In the genomic region with DNA sequence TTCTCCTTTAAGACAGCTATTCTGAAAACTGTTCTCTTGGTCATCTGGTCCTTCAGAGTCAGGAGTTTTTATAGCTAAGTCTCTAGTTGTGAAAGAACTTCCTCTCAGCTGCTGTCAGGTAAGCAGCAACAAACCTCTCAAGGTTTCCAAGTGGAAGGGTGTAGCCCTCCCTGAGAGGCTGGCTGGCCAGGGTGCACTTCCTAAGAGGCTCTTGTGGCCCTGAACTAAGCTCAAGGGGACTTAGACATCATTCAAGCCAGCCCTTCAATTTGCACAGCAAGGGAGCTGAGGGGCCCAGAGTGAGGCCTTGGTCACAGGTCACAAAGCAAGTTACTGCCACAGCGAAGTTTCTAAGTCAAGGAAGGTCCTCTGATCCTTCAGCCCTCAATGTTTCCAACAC, we compare ENCODE assay signal across 19 mouse cellular contexts. TPM values are rescaled to one million over a fixed set of nuclear protein-coding genes. Genes with fewer than 3 reads are reported as not detected.
A peak's percentile ranks its signal among the peaks of the same experiment; 100 is the strongest.
DNase-seq lines count a peak whose midpoint lies in the region; ATAC-seq and TF ChIP-seq lines count a peak whose summit lies in the region.
"Had no signal": no experiment of that assay in that cellular context is flagged by ENCODE, and none has a peak within 500 bp of the region (broad histone marks: within the 10 kb centered on the region; RNA-seq: fewer than 3 reads in every experiment).

No protein-coding gene starts in this region.

- peak overlapping the region; percentile 79 for H3K4me2 ChIP-seq in heart, embryonic 13.5 days
- H3K4me2 ChIP-seq in limb, embryonic 13.5 days (replicated peaks) = no peak overlapping the region
- H3K4me2 ChIP-seq: liver, embryonic 12.5 days had no signal

- DNase-seq in heart, adult 8-10 months (ENCODE audit: low spot score) = no peak
- DNase-seq in limb, embryonic 10.5 days (ENCODE audit: low spot score) = no peak
- peak; percentile 65 for DNase-seq in lung, adult 2 months
- DNase-seq in lung, postnatal 4 days = peak; percentile 68 to 88
- DNase-seq in neural tube, embryonic 10.5 days (ENCODE audit: extremely low spot score, low spot score) = no peak
- DNase-seq: adrenal gland, adult 8-10 months; cerebellum, adult 2 months; kidney, postnatal 25 days; thymus, postnatal 36 days had no signal

- TF ChIP-seq CTCF in lung, adult 2 months (IDR thresholded peaks at IDR 0.05; ENCODE audit: insufficient read depth, low read length) = no peak

- no peak overlapping the region for H3K4me3 ChIP-seq in heart, embryonic 13.5 days
- no peak overlapping the region for H3K4me3 ChIP-seq in limb, embryonic 13.5 days
- H3K4me3 ChIP-seq in limb, embryonic 10.5 days = no peak overlapping the region
- H3K4me3 ChIP-seq in lung, adult 2 months (replicated peaks; ENCODE audit: extremely low read depth, low read depth, low read length) = no peak overlapping the region
- H3K4me3 ChIP-seq: embryonic facial prominence, embryonic 13.5 days; liver, embryonic 12.5 days; megakaryocyte, embryonic 14.5 days had no signal

- H3K27ac ChIP-seq in heart, embryonic 13.5 days (replicated peaks) = peak overlapping the region; percentile 78
- H3K27ac ChIP-seq in limb, embryonic 13.5 days = peak overlapping the region; percentile 15; the same call in 1 of the 2 replicates
- H3K27ac ChIP-seq in limb, embryonic 10.5 days = no peak overlapping the region
- H3K27ac ChIP-seq: embryonic facial prominence, embryonic 13.5 days; hindbrain, postnatal 0 days; liver, embryonic 12.5 days; stomach, postnatal 0 days had no signal

- H3K9me3 ChIP-seq in heart, embryonic 13.5 days = no peaks in the 10 kb centered on the region
- H3K9me3 ChIP-seq in limb, embryonic 13.5 days = no peaks in the 10 kb centered on the region
- no peaks in the 10 kb centered on the region for H3K9me3 ChIP-seq in limb, embryonic 10.5 days (replicated peaks)
- H3K9me3 ChIP-seq: embryonic facial prominence, embryonic 13.5 days; liver, embryonic 12.5 days; megakaryocyte, embryonic 14.5 days had no signal

- no peaks in the 10 kb centered on the region for H3K27me3 ChIP-seq in heart, embryonic 13.5 days (replicated peaks)
- no peaks in the 10 kb centered on the region for H3K27me3 ChIP-seq in limb, embryonic 13.5 days
- H3K27me3 ChIP-seq in limb, embryonic 10.5 days (ENCODE audit: low read depth, poor library complexity, severe bottlenecking) = no peaks in the 10 kb centered on the region
- H3K27me3 ChIP-seq: embryonic facial prominence, embryonic 13.5 days; liver, embryonic 12.5 days; megakaryocyte, embryonic 14.5 days had no signal

- H3K36me3 ChIP-seq in heart, embryonic 13.5 days = peaks cover 4% of the 10 kb centered on the region; the same call in 1 of the 2 replicates
- H3K36me3 ChIP-seq in limb, embryonic 13.5 days = 0 out of 2 replicates have a peak, but pooled peaks cover 5% of the 10 kb centered on the region
- peaks cover 3% of the 10 kb centered on the region for H3K36me3 ChIP-seq in limb, embryonic 10.5 days
- H3K36me3 ChIP-seq: liver, embryonic 12.5 days had no signal

- peaks cover 81% of the 10 kb centered on the region for H3K4me1 ChIP-seq in heart, embryonic 13.5 days
- peaks cover 55% of the 10 kb centered on the region for H3K4me1 ChIP-seq in limb, embryonic 13.5 days
- H3K4me1 ChIP-seq in limb, embryonic 10.5 days = peaks cover 38% of the 10 kb centered on the region
- no peaks in the 10 kb centered on the region; the same call in none of the 2 replicates for H3K4me1 ChIP-seq in lung, adult 2 months (ENCODE audit: control insufficient read depth, insufficient read depth, low read length)

- no peak for ATAC-seq in heart, embryonic 13.5 days (ENCODE audit: extremely low read depth, insufficient number of reproducible peaks, low FRiP score, low TSS enrichment)
- no peak for ATAC-seq in limb, embryonic 13.5 days (ENCODE audit: low FRiP score, low read depth)
- ATAC-seq in megakaryocyte, adult 5-6 weeks (ENCODE audit: poor library complexity, severe bottlenecking) = no peak
- ATAC-seq: hindbrain, postnatal 0 days; liver, embryonic 12.5 days had no signal

- WGBS in heart, embryonic 13.5 days = 61% methylated on average over 1 of the region's 1 CpGs
- WGBS in limb, embryonic 13.5 days = 59% methylated on average over 1 of the region's 1 CpGs
- WGBS in limb, embryonic 10.5 days = 59% methylated on average over 1 of the region's 1 CpGs
- WGBS in lung, adult 2 months = 61% methylated on average over 1 of the region's 1 CpGs

- no peak for TF ChIP-seq POLR2A in lung, adult 2 months (IDR thresholded peaks at IDR 0.05; ENCODE audit: borderline replicate concordance, extremely low read depth, low read depth, low read length)

- peak overlapping the region; percentile 38 for H3K9ac ChIP-seq in heart, embryonic 13.5 days
- H3K9ac ChIP-seq in limb, embryonic 13.5 days = no peak overlapping the region
- H3K9ac ChIP-seq: embryonic facial prominence, embryonic 13.5 days; liver, embryonic 12.5 days had no signal

RNA-seq across cellular contexts. Expression of gene Tmem245, which starts 4.0 kb away (rescaled TPM):
- 14.9 and 17.1 TPM in 2 replicates for polyA plus RNA-seq in heart, embryonic 13.5 days (2015; fragmentation: Nextera tagmentation; extraction: Ambion mirVana)
- 100 to 1,000 TPM in 1 of 4 experiments, 10 to 100 TPM in 3; 84.8 to 104 (median 93.0) TPM for total RNA-seq in heart, adult 8-10 months (2022)
- 10.0 and 11.6 TPM in 2 replicates for polyA plus RNA-seq in limb, embryonic 13.5 days (2015; fragmentation: Nextera tagmentation; extraction: Ambion mirVana)
- 13.6 and 14.7 TPM in 2 replicates for polyA plus RNA-seq in limb, embryonic 10.5 days (2016; fragmentation: Nextera tagmentation; extraction: Ambion mirVana)
- 15.4 and 20.5 TPM in 2 replicates for polyA plus RNA-seq in lung, adult 2 months (2012; rRNA removed)
- 10.1 and 10.9 TPM in 2 replicates for total RNA-seq in megakaryocyte, adult 5-6 weeks (2015)
- 4.6 and 10.0 TPM in 2 replicates for total RNA-seq in megakaryocyte, adult 5-6 weeks (2017)

RNA-seq across cellular contexts. Expression of gene Frrs1l, which starts 46.9 kb away (rescaled TPM):
- 0.18 and 0.21 TPM in 2 replicates for polyA plus RNA-seq in heart, embryonic 13.5 days (2015; fragmentation: Nextera tagmentation; extraction: Ambion mirVana)
- total RNA-seq in heart, adult 8-10 months (2022) = under 1 TPM; 0.09 to 0.23 (median 0.10) TPM
- 3.0 and 3.4 TPM in 2 replicates for polyA plus RNA-seq in limb, embryonic 13.5 days (2015; fragmentation: Nextera tagmentation; extraction: Ambion mirVana)
- 0.09 and 0.20 TPM in 2 replicates for polyA plus RNA-seq in limb, embryonic 10.5 days (2016; fragmentation: Nextera tagmentation; extraction: Ambion mirVana)
- polyA plus RNA-seq in lung, adult 2 months (2012; rRNA removed) = 0.01 and 0.04 TPM in 2 replicates
- total RNA-seq in megakaryocyte, adult 5-6 weeks (2015) = not detected in 2 replicates
- not detected in 2 replicates for total RNA-seq in megakaryocyte, adult 5-6 weeks (2017)
- polyA plus RNA-seq: gonadal fat pad, adult 2 months; spleen, adult 2 months had no signal

Comparison
In these comparisons a context has a peak if more than half of its experiments do, and no peak if none do; other contexts are left out.
1. DNase-seq: peak in lung, adult 2 months (single experiment) and lung, postnatal 4 days (2 of 2); none in heart, adult 8-10 months (single experiment), limb, embryonic 10.5 days (single experiment) and neural tube, embryonic 10.5 days (single experiment).